Mouse (Mus musculus) urinary bladder, postnatal 4 days (tissue): Measurements from ENCODE around the gene Slc46a1.

Experiments
- DNase-seq, 2 experiments: peaks; one replicate each; pipeline ENCODE4 v3.0.0; 2021 to 2022; ENCODE audit warnings: low spot score in 2 of 2

Gene Slc46a1

DNA sequence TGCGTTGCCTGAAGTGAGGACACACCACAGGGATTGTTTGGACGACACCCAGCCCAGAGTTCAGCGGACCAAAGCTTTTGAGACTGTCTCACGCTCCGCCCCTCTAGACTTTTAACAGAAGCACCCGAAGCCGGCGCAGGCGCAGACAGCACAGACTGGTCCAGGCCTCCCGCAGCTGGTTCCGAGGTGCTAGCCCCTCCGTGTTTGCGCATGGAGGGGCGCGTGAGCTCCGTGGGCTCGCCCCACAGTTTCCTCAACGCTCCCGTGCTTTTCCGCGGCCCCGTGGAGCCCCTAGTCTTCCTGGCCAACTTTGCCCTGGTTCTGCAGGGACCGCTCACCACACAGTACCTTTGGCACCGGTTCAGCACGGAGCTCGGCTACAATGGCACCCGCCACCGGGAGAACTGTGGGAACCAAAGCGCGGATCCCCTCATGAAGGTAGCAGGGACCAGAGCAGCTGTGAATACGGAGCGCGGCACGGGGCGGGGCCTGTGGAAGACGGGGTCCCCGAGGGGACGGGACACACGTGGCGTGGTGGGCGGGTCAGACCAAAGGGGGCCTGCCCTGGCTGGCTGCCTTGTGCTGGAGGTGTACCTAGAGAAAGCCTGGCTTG lies at the start of gene Slc46a1:
TSS of gene Slc46a1 (plus strand) at position 130 of the 613 bp plus-strand sequence.
- DNase-seq = peak; percentile 90

DNA sequence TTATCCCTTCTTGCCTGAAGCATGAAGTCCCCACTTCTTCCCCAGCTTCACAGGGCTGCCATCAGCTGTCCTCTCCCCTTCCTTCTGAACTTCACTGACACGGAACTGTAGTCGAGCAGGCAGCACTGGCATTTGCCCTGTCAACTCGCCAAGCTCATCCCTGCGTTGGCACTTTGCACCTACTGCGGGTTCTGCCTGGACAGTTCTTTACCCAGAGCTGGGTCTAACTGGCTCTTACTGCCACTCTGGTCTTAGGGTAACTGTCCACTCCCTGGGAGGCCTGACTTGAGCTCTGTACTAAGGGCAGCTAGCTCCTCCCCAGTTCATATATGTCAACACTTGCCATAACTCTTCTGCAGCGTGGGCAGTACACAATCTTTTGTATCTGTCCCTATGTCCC lies 48.6 kb upstream of the Slc46a1 start:
- DNase-seq = no peak

DNA sequence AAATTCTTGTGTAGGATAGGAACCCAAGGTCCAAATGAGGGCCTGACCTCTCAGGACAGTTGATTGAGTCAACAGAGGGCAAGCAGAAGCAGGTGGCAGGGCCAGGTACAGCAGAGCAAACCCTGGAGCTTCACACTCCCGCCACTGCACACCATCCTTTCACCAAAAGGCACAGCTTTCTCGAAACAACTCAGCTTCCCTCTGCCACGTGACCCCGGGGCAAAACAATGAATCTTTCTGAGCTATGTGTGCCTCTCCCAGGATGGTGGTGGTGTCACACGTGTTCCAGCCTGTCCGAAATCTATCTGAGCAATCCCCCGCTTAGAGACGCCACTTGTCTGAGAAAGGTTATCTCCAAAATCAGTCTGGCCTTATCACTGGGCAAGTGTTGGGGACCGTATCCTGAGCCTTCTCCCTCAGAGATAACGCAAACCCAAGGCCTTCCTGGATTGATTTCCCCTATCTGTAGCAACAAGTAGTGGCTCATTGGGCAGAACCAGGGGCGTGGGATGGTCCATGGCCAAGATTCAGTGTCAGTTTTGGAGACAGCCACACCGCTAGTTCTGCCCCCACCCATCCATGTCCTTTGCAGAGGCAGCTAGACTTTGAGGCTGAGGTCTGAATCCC lies 45.1 kb upstream of the Slc46a1 start:
- DNase-seq = no peak

DNA sequence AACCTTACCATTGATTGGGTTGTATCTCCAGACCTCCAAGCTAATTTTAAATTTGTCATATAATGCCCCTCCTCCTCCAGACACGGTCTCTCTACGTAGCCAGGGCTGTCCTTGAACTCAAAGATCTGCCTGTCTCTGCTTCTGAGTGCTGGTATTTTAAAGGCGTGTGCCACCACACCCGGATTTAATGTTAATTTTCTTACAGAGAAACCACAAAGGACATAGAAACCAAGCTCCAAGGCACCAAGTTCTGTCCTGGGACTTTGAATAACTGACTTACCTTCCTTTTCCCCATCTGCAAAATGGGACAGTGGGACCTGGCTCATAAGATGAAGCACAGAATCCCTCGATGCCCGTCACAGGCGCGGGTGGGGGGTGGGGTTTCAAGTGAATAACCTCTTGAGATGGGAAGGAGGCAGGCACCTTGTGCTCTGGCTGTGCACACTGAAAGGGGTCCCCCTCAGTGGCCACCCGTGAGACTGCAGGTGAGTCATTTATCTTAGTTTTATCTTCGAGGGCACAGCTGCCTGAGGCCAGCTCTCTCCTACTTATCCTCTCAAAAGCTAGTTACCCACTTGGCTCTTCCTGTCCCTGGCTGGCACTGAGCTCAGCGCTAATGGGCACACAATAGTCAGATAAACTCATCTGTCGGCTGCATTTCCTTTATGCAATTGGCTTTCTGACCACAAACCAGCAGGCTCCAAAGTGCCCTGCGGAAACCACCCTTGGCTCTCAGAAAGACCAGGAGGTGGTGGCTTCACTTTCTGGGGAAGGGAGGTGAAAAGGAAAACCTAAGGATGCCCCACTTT lies 44.1 kb upstream of the Slc46a1 start:
- DNase-seq = no peak

DNA sequence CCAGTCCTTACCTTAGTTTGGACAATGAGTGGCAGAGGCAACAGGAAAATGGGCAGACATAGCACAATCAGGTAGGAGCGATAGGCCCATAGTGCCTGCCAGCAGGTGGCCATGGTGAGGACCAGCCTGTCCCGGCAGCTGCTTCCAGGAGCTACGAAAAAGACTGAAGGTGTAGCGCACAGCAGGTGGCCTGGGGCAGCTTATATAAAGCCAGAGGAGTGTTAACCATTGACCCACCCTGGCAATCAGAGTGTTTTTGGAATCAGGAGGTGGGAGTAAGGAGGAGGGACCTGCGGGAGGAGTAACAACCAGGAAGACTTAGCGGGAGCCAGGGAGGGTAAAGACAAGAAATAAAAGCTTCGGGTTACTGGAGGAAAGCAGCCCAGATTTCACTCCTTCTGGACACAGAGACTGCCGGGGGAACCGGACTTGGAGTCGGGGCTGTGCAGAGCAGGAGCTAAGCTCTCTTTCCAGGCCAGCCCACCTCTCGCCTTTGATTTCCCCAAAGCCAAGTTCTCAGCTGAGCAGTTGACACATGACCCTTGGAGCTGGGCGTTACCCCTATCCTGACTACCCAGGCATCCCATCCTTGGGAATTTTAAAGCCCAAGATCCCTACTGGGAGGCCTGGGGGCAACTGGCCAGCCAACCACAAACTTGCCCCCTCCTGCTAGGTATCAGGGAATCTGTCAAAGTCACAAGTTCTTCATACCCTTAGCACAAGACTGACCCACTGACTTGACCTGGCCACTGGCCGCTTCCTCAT lies 43.3 kb upstream of the Slc46a1 start, which contains the start of gene Slc13a2:
TSS of gene Slc13a2 (minus strand) at position 163 of the 765 bp plus-strand sequence.
- no peak for DNase-seq

DNA sequence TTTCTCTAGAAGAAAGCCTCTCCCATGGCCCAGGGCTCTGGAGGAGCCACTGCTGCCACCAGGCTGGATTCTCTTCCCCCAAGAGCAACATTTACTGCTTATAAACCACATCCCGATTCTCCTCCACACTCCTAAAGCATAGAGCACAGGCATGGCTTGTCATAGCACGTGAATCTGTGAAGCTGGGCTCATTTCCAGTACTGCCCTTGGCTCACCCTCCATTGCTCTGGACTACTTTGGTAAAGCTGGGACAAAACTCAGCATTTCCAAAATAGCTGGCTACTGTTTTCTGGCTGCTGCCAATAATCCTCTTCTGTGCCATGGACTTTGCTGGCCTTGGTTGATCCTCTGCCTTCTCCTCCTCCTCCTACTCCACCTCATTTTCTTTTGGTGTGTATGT lies 41.1 kb upstream of the Slc46a1 start:
- no peak for DNase-seq

DNA sequence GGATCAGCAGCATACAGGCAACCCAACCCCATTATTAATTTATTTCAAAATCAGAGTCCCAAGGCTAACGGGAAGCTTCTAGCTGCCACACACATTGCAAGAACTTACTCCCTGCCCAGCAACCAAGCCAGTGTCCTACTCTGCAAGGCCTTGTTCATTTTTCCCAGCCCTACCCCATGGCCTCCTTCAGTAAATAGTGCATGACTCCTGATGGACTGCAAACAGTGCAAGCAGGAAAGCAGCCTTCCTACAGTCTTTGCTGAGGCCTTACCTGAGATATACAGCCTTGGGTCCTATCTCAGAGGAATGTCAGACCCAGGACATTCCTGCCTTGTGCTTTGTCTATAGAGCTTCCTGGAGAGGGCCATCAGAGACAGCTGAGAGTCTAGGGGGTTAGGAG lies 39.9 kb upstream of the Slc46a1 start:
- no peak for DNase-seq

DNA sequence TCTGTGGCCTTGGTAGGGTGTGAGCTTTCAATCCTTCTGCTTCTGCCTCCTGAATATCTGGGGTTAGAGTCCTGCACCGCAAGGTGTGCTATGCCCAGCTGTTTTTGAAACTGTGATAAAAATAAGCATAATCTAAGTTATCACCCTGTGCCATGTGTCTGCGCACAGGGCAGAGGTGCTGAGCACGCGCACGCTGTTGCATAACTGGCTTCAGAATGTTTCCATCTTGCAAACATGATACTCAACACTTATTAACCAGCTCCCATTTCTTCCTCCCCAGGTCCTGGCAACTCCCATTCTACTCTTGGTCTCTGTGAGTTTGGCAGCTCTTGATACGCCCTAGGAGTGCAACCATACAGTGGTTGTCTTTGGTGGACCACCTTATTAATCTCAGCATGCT lies 37.8 kb upstream of the Slc46a1 start:
- DNase-seq = no peak

DNA sequence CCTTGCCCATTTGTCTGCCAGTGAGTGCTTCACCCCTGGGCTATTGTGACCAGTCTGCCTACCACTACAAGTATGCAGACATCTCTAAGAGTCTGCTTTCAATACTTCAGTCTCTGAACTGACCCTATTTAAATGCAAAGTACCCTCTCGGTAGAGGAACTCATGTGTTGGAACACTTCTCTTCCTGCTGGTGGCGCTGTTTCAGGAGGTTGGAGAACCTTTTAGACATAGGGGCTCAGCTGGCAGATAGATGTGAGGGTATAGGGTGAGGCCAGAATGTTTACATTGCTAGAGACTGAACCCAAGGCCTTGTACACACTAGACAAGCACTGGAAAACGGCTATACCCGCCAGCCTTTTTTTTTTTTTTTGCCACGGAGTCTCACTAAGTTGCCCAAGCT lies 37.2 kb upstream of the Slc46a1 start:
- no peak for DNase-seq

DNA sequence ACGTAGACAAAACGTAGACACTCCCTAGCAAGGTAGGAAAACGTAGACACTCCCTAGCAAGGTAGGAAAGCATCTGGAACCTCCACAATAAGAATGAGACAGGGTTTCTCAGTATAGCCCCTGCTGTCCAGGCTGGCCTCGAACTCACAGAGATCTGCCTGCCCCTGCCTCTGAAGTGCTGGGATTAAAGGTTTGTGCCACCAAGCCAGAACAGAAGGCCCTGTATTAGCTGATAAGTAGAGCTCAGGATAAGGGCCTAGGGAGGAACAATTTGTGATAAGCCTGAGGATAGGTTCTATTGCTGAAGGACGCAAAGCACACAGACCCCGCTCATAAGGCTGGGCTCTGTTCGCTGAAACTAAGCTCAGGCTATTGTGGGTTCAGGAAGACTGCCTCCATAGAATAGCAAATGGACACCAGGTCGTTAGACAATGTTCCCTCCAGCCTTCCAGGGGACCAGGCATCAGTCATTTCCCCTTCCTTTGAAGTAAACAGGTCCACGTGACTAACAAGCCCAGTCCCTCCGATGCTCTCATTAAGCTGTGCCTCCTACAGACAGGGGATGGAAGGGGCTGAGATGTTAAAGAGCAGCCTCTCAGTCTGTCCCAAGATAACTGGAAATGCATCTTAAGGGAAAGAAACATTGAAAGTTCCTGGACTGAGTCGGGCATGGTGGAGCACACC lies 35.2 kb upstream of the Slc46a1 start:
- no peak for DNase-seq

DNA sequence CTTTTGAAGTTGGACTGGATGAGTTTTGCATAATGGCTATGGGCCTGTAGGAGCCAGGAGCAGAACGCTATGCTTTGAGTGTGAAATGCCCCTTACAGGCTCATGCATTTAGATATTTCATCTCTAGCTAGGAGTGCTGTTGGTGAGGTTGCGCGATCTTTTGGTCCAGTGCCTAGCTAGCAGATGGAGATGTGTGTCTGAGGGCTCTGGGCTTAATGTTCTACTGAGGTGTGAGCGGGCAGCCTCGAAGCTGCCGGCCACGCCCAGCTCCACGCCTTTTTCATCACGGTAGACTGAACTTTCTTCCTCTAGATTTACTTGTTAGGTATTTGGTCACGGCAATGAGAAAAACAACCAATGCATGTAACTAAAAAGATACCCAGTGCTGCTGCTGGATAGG lies 34.3 kb upstream of the Slc46a1 start:
- no peak for DNase-seq

DNA sequence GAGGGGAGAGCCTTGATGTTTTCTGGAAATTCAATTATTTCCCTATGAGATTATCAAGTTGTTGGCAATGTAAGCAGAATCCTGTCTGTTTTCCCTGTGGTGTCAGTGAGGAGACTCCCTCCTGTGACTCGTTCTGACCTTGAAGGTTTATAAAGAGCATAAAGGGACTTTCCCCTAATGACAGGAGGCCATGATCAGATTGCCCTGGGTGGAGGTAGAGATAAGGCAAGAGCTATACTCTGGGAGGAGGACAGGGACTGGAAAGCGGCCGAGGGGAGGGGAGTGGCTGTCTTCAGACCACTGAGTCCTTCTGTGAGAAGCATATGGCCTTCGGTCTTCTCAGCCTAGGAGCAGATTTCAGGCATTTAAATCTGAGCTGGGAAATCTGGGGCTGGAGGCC lies 31.4 kb upstream of the Slc46a1 start:
- no peak for DNase-seq

DNA sequence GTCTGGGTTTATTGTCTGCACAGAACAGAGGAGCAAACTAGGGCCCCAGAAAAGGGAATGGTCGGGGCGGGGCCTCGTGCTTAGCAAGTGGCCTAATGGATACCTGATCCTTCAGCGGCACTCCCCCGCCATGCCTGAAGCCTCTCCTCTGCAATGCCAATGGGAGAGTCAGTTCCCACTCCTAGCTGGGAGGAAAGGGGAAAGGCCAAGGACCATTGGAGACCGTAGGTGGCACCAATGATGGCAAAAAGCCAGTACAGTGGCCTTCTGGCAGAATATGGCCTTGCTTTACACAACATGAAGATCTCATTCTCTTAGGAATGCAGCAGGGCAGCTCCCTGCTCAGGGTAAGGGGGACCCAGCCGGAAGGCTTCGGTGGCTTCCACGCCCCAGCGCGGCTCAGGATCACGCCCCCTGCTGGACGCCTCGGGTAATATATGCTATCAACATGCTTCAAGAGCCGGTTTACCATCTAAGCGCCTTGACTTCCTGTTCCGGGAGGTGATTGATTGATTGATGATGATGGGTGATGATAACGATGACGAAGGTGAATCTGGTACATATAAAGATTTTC lies 29.6 kb upstream of the Slc46a1 start:
- peak; percentile 66 to 68 for DNase-seq

DNA sequence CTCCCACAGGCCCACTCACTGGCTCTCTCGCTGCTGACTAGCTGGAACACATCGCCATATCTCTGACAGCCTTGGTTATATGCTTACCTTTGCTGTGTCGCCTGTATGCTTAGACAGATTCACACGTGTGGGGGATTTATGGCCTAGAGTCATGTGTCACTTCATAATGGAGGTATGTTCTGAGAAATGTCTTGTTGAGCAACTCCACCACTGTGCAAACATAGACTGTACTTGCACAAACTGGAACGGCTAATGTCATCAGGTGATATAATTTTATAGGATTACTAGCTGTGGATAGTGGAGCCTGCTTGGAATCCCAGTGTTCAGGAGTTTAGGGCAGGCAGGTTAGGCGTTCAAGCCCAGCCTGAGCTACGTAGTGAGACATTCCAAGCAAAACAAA lies 28.3 kb upstream of the Slc46a1 start:
- no peak for DNase-seq

DNA sequence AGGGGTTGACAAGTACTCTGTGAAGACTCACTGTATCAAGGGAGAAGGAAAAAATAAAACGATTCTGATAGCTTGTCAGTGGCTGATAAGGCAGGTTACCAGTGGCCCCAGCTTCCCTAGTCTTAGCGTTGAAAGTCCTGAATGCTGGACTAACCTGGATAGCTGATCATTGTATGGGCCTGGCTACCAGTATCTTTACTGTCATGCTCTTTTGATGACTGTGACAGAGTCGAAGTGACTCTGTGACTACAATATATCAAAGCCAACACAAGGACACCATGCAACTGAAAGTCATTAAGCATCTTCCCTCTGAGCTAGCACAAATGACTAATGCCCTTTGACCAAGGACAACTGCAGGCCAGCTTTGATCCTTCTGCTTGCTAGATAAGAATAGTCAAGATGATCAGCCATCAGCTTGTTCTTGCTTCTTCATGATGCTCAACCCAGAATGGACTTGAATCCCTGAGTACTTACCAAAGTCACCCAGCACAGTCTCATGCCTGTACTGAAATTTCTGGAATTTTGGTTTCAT lies 27.0 kb upstream of the Slc46a1 start:
- no peak for DNase-seq

DNA sequence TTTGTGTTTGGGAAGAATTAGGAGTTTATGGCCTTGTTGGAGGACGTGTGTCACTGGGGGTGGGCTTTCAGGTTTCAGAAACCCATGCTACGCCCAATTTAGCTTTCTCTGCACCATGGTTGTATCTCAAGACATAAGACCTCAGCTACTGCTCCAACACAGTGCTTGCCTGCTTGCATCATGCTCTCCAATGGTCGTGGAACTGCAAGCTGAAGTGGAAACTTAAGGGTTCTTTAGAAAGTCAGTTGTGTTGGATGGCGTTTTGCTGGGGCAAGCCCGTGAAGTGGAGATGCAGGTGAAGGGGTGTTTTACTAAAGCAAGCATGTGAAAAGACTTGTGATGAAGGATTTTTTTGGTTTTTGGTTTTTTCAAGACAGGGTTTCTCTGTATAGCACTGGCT lies 22.4 kb upstream of the Slc46a1 start:
- DNase-seq = no peak

DNA sequence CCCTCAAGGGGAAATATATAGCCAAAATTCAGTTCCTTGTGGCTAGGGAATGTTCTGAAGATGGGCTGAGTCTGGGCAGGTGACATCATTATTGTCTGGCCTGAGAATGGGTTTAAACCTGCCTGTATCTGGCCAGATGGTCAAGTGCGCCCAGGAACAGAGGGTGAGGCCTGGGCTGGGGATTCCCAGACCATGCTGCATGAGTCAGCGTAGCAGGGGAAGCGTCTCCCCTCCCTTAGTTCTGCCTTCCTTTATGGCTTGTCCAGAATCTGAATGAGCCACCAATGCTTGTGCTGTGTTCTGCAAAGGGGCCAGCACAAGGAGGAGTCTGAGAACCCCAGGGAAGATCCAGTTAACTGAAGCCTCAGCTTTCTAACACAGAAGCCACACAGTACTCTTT lies 18.3 kb upstream of the Slc46a1 start:
- DNase-seq = no peak

DNA sequence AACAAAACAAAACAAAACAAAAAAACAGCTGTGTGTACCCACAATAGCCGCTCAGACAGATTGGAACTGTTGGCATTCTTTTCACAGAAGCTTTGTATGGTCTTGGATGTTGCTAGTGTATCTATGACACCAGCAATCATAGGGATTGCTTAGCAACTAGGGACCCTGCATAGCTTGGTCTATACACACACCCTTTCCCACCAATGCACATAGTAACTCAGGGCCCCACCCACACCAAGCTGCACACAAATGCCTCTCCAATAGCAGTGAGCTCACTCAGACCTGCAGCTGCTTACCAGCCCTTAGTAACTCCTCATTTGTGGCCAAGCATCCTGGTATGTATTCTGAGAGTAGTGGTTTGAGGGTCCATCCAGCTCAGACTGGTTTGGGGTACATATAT lies 17.3 kb upstream of the Slc46a1 start:
- DNase-seq = no peak

DNA sequence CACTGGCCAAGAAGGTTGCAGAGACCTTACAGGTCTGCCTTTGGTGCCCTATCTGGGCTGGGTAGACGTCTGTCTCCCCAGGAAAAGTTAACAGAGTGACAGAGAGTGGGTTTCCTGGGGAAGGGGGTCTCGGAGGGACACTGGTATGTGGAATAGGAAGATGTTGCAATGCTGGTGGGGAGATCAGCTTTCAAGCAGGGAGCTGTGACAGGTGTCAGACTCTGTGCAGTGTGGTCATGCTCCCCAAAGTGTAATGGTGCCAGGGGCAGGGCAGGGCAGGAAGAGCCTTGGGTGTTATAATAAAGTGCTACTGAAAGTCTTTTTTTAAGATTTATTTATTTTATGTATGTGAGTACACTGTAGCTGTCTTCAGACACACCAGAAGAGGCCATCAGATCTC lies 15.2 kb upstream of the Slc46a1 start:
- no peak for DNase-seq

DNA sequence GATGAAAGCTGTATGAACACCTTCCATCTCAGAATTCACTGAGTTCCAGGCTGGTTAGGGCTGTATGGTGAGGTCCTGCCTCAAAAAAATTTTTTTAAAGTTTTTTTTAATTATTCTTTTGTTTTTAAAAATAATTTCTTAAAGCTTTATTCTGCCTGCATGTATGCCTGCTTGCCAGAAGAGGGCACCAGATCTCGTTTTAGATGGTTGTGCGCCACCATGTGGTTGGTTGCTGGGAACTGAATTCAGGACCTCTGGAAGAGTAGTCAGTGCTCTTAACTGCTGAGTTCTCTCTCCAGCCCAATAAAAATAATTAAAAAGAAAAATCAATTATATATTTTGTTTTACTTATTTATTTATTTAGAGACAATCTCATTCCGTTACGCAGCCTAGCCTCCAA lies 11.8 kb upstream of the Slc46a1 start:
- peak in 1 of 2 experiments; percentile 26 for DNase-seq

DNA sequence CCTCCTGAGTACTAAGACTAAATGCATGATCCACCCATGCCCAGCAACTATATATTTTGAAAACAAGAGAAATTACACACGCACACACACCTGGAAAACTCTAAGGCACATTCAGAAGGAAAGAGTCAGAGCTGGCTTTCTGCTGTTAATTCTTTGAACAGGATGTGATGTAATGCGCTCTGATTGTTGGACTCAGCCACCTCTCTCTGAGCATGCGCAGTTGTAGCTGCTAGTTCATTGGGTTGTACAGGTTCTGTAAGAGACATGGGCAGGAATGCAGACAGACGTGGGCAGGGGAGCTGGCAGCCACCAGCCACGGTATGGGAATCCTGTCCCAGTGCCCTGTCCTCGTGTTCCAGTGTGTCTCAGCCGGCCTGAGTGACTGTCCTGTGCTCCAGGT lies 11.2 kb upstream of the Slc46a1 start:
- DNase-seq = no peak
